Mouse (Mus musculus) right cerebral cortex, postnatal 14 days (tissue): ENCODE results near the gene Cd7.
"Not testable (repeated sequence)": the region's sequence is repeated elsewhere in the genome, so short reads cannot be mapped to it uniquely, and the experiment has no call there.

Experiments
- DNase-seq: peaks from one replicate; pipeline ENCODE4 v3.0.0; 2022

The Cd7 gene

GRCm38 (mm10) chr11:121039302-121039701 is at the start of gene Cd7:
Gene Cd7, minus strand, starts transcription at chr11:121039418.
- no peak for DNase-seq

GRCm38 (mm10) chr11:121088997-121089396 is 49.8 kb upstream of the Cd7 start:
- DNase-seq: no peak

GRCm38 (mm10) chr11:121086296-121086695 is 47.1 kb upstream of the Cd7 start:
- no peak for DNase-seq

- no peak for DNase-seq
These were observed 46.0 kb upstream of the Cd7 start for GRCm38 (mm10) chr11:121085181-121085580.

- no peak for DNase-seq
These were observed 43.8 kb upstream of the Cd7 start for GRCm38 (mm10) chr11:121082857-121083500.

- DNase-seq: no peak
These were observed 43.0 kb upstream of the Cd7 start for GRCm38 (mm10) chr11:121082250-121082649.

- no peak for DNase-seq
These were observed 41.9 kb upstream of the Cd7 start, which contains the start of gene Sectm1a for GRCm38 (mm10) chr11:121081120-121081519. Gene Sectm1a, minus strand, starts transcription at chr11:121081220.

- no peak for DNase-seq
These were observed 41.1 kb upstream of the Cd7 start for GRCm38 (mm10) chr11:121080330-121080729.

GRCm38 (mm10) chr11:121075655-121076054 is 36.4 kb upstream of the Cd7 start:
- no peak for DNase-seq

- DNase-seq: not testable (repeated sequence)
These were observed 30.4 kb upstream of the Cd7 start for GRCm38 (mm10) chr11:121069662-121070061.

GRCm38 (mm10) chr11:121067895-121068294 is 28.7 kb upstream of the Cd7 start:
- DNase-seq: no peak

- DNase-seq: no peak
These were observed 25.0 kb upstream of the Cd7 start for GRCm38 (mm10) chr11:121064197-121064596.

- no peak for DNase-seq
These were observed 24.2 kb upstream of the Cd7 start, which contains the start of gene Sectm1b for GRCm38 (mm10) chr11:121063379-121063778. Gene Sectm1b, minus strand, starts transcription at chr11:121063569.

- no peak for DNase-seq
These were observed 22.4 kb upstream of the Cd7 start for GRCm38 (mm10) chr11:121061615-121062014.

GRCm38 (mm10) chr11:121060401-121061067 is 21.3 kb upstream of the Cd7 start:
- not testable (repeated sequence) for DNase-seq

- no peak for DNase-seq
These were observed 20.3 kb upstream of the Cd7 start for GRCm38 (mm10) chr11:121059471-121059870.

- no peak for DNase-seq
These were observed 19.7 kb upstream of the Cd7 start for GRCm38 (mm10) chr11:121058956-121059355.

- no peak for DNase-seq
These were observed 18.9 kb upstream of the Cd7 start for GRCm38 (mm10) chr11:121058122-121058521.

- DNase-seq: no peak
These were observed 17.5 kb upstream of the Cd7 start for GRCm38 (mm10) chr11:121056536-121057236.

- peak; percentile 68 for DNase-seq
These were observed 14.3 kb upstream of the Cd7 start for GRCm38 (mm10) chr11:121053536-121053935.

GRCm38 (mm10) chr11:121052387-121052786 is 13.2 kb upstream of the Cd7 start:
- DNase-seq: no peak

- no peak for DNase-seq
These were observed 12.6 kb upstream of the Cd7 start for GRCm38 (mm10) chr11:121051793-121052192.

- DNase-seq: no peak
These were observed 10.6 kb upstream of the Cd7 start for GRCm38 (mm10) chr11:121049840-121050239.
